ENCODE assay signal across 14 mouse cellular contexts in the genomic region with DNA sequence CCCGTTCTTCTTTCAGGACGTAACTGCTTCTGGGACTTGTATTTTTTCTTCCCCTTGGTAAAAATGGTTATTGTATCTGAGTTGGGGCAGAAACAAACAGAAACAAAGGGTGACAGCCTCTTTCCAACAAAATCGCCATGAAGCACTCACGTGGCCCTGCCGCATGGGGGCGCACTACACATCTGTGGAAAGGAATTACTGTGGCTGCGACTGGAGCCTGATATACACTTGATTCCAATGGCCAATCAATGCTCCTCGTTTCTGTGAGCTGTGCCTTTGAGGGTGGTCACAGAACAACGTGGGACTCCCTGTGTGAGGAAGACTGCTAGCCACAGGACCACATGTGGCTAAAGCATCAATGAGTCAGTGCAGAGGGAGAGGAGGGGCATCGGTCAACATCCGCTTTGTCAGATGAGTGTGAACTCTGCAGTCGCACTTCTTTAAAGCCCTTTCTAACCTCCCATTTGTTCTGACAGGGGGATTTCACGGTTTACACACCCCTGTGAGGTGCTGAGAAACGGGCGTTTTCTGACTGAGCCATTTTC. TPM values are rescaled to one million over a fixed set of nuclear protein-coding genes. Genes with fewer than 3 reads are reported as not detected.
DNase-seq lines count a peak whose midpoint lies in the region; ATAC-seq and TF ChIP-seq lines count a peak whose summit lies in the region.
"Had no signal": no experiment of that assay in that cellular context is flagged by ENCODE, and none has a peak within 500 bp of the region (broad histone marks: within the 10 kb centered on the region; RNA-seq: fewer than 3 reads in every experiment).

No protein-coding gene starts in this region.

- H3K27me3 ChIP-seq in liver, postnatal 0 days (ENCODE audit: insufficient read depth, low read length) = no peaks in the 10 kb centered on the region
- H3K27me3 ChIP-seq: liver, embryonic 15.5 days; midbrain, embryonic 12.5 days had no signal

- no peak for ATAC-seq in liver, postnatal 0 days
- ATAC-seq in inflammation-experienced regulatory T-cells, adult 6 months = no peak

- peaks cover 0 to 2% of the 10 kb centered on the region in 2 experiments; a peak in 1 of 4 replicates for H3K4me1 ChIP-seq in ES-E14 (ENCODE audit: control insufficient read depth in 2 of 2, insufficient read depth in 2 of 2, low read length in 2 of 2, poor library complexity in 1 of 2)
- H3K4me1 ChIP-seq in liver, postnatal 0 days (ENCODE audit: insufficient read depth) = no peaks in the 10 kb centered on the region
- H3K4me1 ChIP-seq: liver, embryonic 15.5 days; midbrain, embryonic 12.5 days had no signal

- 68% methylated on average over 15 of the region's 15 CpGs for WGBS in liver, postnatal 0 days (ENCODE audit: insufficient replicate concordance)

- no peak overlapping the region for H3K4me3 ChIP-seq in left cerebral cortex, adult 2 months
- H3K4me3 ChIP-seq in ES-E14 (ENCODE audit: insufficient read depth in 1 of 2, low read depth in 1 of 2, low read length in 2 of 2, poor library complexity in 1 of 2, severe bottlenecking in 1 of 2) = no peak overlapping the region
- H3K4me3 ChIP-seq in liver, postnatal 0 days (ENCODE audit: low read depth, low read length) = no peak overlapping the region
- H3K4me3 ChIP-seq: liver, embryonic 15.5 days; midbrain, embryonic 12.5 days had no signal

- no peak for TF ChIP-seq EP300 in liver, postnatal 0 days (IDR thresholded peaks at IDR 0.05; ENCODE audit: low read depth)

- H3K27ac ChIP-seq in left cerebral cortex, adult 2 months = peak overlapping the region; percentile 66; the same call in 1 of the 2 replicates
- no peak overlapping the region for H3K27ac ChIP-seq in ES-E14 (ENCODE audit: insufficient read depth, low read depth, low read length, poor library complexity, severe bottlenecking)
- no peak overlapping the region for H3K27ac ChIP-seq in liver, postnatal 0 days (ENCODE audit: low read depth)
- H3K27ac ChIP-seq: liver, embryonic 15.5 days; midbrain, embryonic 12.5 days had no signal

- intact Hi-C loops in left cerebral cortex, adult 2 months (cut with DNase I) = loop anchor here (10.0 kb wide), 1 partner anchor 596 kb away; the partner anchor contains the start of gene 1500015O10Rik

- no peak overlapping the region for H3K4me2 ChIP-seq in liver, postnatal 0 days (ENCODE audit: low read depth, low read length)
- H3K4me2 ChIP-seq: liver, embryonic 15.5 days; midbrain, embryonic 12.5 days had no signal

- in situ Hi-C loops in ES-E14 (cut with MboI; ENCODE audit: low sequenced_read_pairs in 2 of 2, unreplicated experiment in 2 of 2) = loop anchor here in 1 of 2 experiments (5.0 kb wide), 1 partner anchor 129 kb away; no protein-coding TSS in a partner anchor

- peak; percentile 27 for TF ChIP-seq CTCF in left cerebral cortex, adult 2 months (IDR thresholded peaks at IDR 0.05)
- TF ChIP-seq CTCF in liver, postnatal 0 days (IDR thresholded peaks at IDR 0.05; ENCODE audit: low read depth) = peak; percentile 50

- H3K9me3 ChIP-seq in ES-E14 (ENCODE audit: control insufficient read depth, insufficient read depth, low read depth, low read length) = no peaks in the 10 kb centered on the region
- H3K9me3 ChIP-seq in liver, postnatal 0 days (ENCODE audit: low read length) = no peaks in the 10 kb centered on the region
- H3K9me3 ChIP-seq: liver, embryonic 15.5 days; midbrain, embryonic 12.5 days had no signal

- H3K36me3 ChIP-seq in ES-E14 (ENCODE audit: control insufficient read depth, insufficient read depth, low read length, poor library complexity, severe bottlenecking) = no peaks in the 10 kb centered on the region
- H3K36me3 ChIP-seq in liver, postnatal 0 days (replicated peaks; ENCODE audit: insufficient read depth, low read length) = no peaks in the 10 kb centered on the region
- H3K36me3 ChIP-seq: liver, embryonic 15.5 days; midbrain, embryonic 12.5 days had no signal

- DNase-seq in adrenal gland, postnatal 10 days = peak; percentile 8
- DNase-seq in adrenal gland, adult 2 months = no peak
- no peak for DNase-seq in left cerebral cortex, adult 2 months (ENCODE audit: extremely low spot score in 1 of 2, low spot score in 2 of 2)
- DNase-seq in left cerebral cortex, adult 8-10 months (ENCODE audit: low spot score in 2 of 2) = no peak
- DNase-seq in ES-E14 (ENCODE audit: low read depth, low spot score) = peak; percentile 44
- peak; percentile 21 for DNase-seq in liver, postnatal 0 days
- DNase-seq in thymus, postnatal 0 days (ENCODE audit: low spot score) = no peak
- DNase-seq: cerebellum, adult 18-20 months; gastrocnemius, postnatal 36 days; heart, postnatal 14 days; kidney, adult 8-10 months had no signal

- H3K9ac ChIP-seq in ES-E14 (ENCODE audit: insufficient read depth, low read depth, low read length, poor library complexity, severe bottlenecking) = 0 out of 2 replicates have a peak overlapping the region, but pooled peaks have one; percentile 15
- no peak overlapping the region for H3K9ac ChIP-seq in liver, postnatal 0 days (replicated peaks)
- H3K9ac ChIP-seq: liver, embryonic 15.5 days; midbrain, embryonic 12.5 days had no signal

TF ChIP-seq in ES-E14, 5 proteins besides CTCF, POLR2A, EP300 and RAD21:
- TF ChIP-seq CHD2 (IDR thresholded peaks at IDR 0.05; ENCODE audit: low read depth, low read length) (no peak), MAFK (IDR thresholded peaks at IDR 0.05; ENCODE audit: insufficient read depth, low read depth, low read length) (no peak), ZNF384 (IDR thresholded peaks at IDR 0.05; ENCODE audit: low read depth, low read length) (no peak), HCFC1 (IDR thresholded peaks at IDR 0.05; ENCODE audit: borderline replicate concordance, insufficient read depth, low read length) (no peak), ZC3H11A (IDR thresholded peaks at IDR 0.05; ENCODE audit: borderline replicate concordance, low read depth, low read length) (no peak)
TF ChIP-seq in ES-E14: peak in this region for 0.

RNA-seq across cellular contexts. Expression of gene AI597479, which starts 39.8 kb away (rescaled TPM):
- total RNA-seq in adrenal gland, postnatal 10 days (2021) = 10 to 100 TPM; 13.2 to 16.4 TPM
- total RNA-seq in adrenal gland, adult 2 months (2021) = 10 to 100 TPM; 15.3 to 16.5 TPM
- 1.6 TPM in 2 replicates for polyA plus RNA-seq in adrenal gland, adult 2 months (2012; rRNA removed)
- 10 to 100 TPM; 22.7 to 26.0 TPM for total RNA-seq in left cerebral cortex, adult 2 months (2021)
- 10 to 100 TPM; 23.4 to 28.0 (median 25.3) TPM for total RNA-seq in left cerebral cortex, adult 8-10 months (2022)
- total RNA-seq in ES-E14 (2012; rRNA removed) = 10.6 and 14.1 TPM in 2 replicates
- polyA plus RNA-seq in liver, postnatal 0 days (2015; fragmentation: Nextera tagmentation; extraction: Ambion mirVana) = 4.9 and 5.0 TPM in 2 replicates
- 10 to 100 TPM; 13.8 to 16.3 (median 15.0) TPM for polyA plus RNA-seq in inflammation-experienced regulatory T-cells, adult 6 months (2017; shearing (Covaris generic))
- 19.7 and 21.1 TPM in 2 replicates for polyA plus RNA-seq in thymus, postnatal 0 days (2015; fragmentation: Nextera tagmentation; extraction: Ambion mirVana)

RNA-seq across cellular contexts. Expression of gene Tgfbrap1, which starts 39.9 kb away (rescaled TPM):
- total RNA-seq in adrenal gland, postnatal 10 days (2021) = 10 to 100 TPM; 23.0 to 26.8 TPM
- 10 to 100 TPM; 31.7 to 32.2 TPM for total RNA-seq in adrenal gland, adult 2 months (2021)
- polyA plus RNA-seq in adrenal gland, adult 2 months (2012; rRNA removed) = 20.4 and 21.2 TPM in 2 replicates
- total RNA-seq in left cerebral cortex, adult 2 months (2021) = 10 to 100 TPM; 39.3 to 43.4 TPM
- 10 to 100 TPM; 38.5 to 44.9 (median 42.7) TPM for total RNA-seq in left cerebral cortex, adult 8-10 months (2022)
- 5.5 and 6.2 TPM in 2 replicates for total RNA-seq in ES-E14 (2012; rRNA removed)
- 2.6 TPM in 2 replicates for polyA plus RNA-seq in liver, postnatal 0 days (2015; fragmentation: Nextera tagmentation; extraction: Ambion mirVana)
- 1 to 10 TPM; 5.3 to 8.9 (median 7.8) TPM for polyA plus RNA-seq in inflammation-experienced regulatory T-cells, adult 6 months (2017; shearing (Covaris generic))
- polyA plus RNA-seq in thymus, postnatal 0 days (2015; fragmentation: Nextera tagmentation; extraction: Ambion mirVana) = 5.3 and 5.6 TPM in 2 replicates

RNA-seq across cellular contexts. Expression of gene Fhl2, which starts 58.4 kb away (rescaled TPM):
- 10 to 100 TPM; 16.3 to 20.8 TPM for total RNA-seq in adrenal gland, postnatal 10 days (2021)
- 10 to 100 TPM; 20.0 to 37.1 TPM for total RNA-seq in adrenal gland, adult 2 months (2021)
- polyA plus RNA-seq in adrenal gland, adult 2 months (2012; rRNA removed) = 15.4 and 16.0 TPM in 2 replicates
- total RNA-seq in left cerebral cortex, adult 2 months (2021) = 10 to 100 TPM; 56.3 to 62.8 TPM
- total RNA-seq in left cerebral cortex, adult 8-10 months (2022) = 10 to 100 TPM; 51.8 to 54.6 (median 52.9) TPM
- 11.4 and 27.4 TPM in 2 replicates for total RNA-seq in ES-E14 (2012; rRNA removed)
- polyA plus RNA-seq in liver, postnatal 0 days (2015; fragmentation: Nextera tagmentation; extraction: Ambion mirVana) = 2.0 and 2.4 TPM in 2 replicates
- polyA plus RNA-seq in inflammation-experienced regulatory T-cells, adult 6 months (2017; shearing (Covaris generic)) = 1 to 10 TPM; 1.5 to 5.8 (median 2.8) TPM
- polyA plus RNA-seq in thymus, postnatal 0 days (2015; fragmentation: Nextera tagmentation; extraction: Ambion mirVana) = 5.3 and 6.0 TPM in 2 replicates

Comparison
In these comparisons a context has a peak if more than half of its experiments do, and no peak if none do; other contexts are left out.
1. DNase-seq: peak in adrenal gland, postnatal 10 days (single experiment), ES-E14 (single experiment) and liver, postnatal 0 days (single experiment); none in adrenal gland, adult 2 months (single experiment), left cerebral cortex, adult 2 months (0 of 2), left cerebral cortex, adult 8-10 months (0 of 2) and thymus, postnatal 0 days (single experiment).